Mouse (Mus musculus): ENCODE measurements at regions not wholly inside any gene's neighbourhood (a gene's known extent, or its start where the extent isn't known, plus 50 kb on each side); places are given as distances from the start of the nearest gene placed in this dataset.

GRCm38 (mm10) chr1:29737062-29737461 lies 957.0 kb upstream of the Gm597 start:
- ATAC-seq (replicated peaks; ENCODE audit: low FRiP score, poor library complexity, severe bottlenecking): peak; percentile 81

- no peak for ATAC-seq (replicated peaks; ENCODE audit: low FRiP score, poor library complexity, severe bottlenecking)
These were observed 951.9 kb upstream of the Gm597 start for GRCm38 (mm10) chr1:29731930-29732329.
